Mouse (Mus musculus) CD8-positive naive resting alpha-beta T cell, adult 57 days (primary cell): ENCODE results near the gene Eif5a. TPM values are rescaled to one million over a fixed set of nuclear protein-coding genes. Genes with fewer than 3 reads are reported as not detected.

Source experiments
- total RNA-seq: library from RNA; stranded (reverse); gene quantifications from one replicate; pipeline ENCODE4 v1.2.4, GENCODE M21; 2023

The Eif5a gene
- total RNA-seq: 317 TPM

GRCm38 (mm10) chr11:69921114-69922011 lies at the start of gene Eif5a:
Gene Eif5a (minus strand): TSS chr11:69921958.

GRCm38 (mm10) chr11:69964650-69965270 lies 43.0 kb upstream of the Eif5a start, which contains the start of gene Cldn7:
Gene Cldn7 (plus strand): TSS chr11:69964779.

GRCm38 (mm10) chr11:69948066-69948762 lies 26.5 kb upstream of the Eif5a start, which contains the start of gene Slc2a4:
Gene Slc2a4 (minus strand): TSS chr11:69948188.

GRCm38 (mm10) chr11:69935137-69935879 lies 13.6 kb upstream of the Eif5a start, which contains the start of gene Ybx2:
Gene Ybx2 (plus strand): TSS chr11:69935796.

GRCm38 (mm10) chr11:69913554-69914371 lies 8.0 kb downstream of the Eif5a start, which contains the start of gene Gps2:
Gene Gps2 (plus strand): TSS chr11:69913888.

GRCm38 (mm10) chr11:69900471-69901405 lies 21.0 kb downstream of the Eif5a start, which contains the start of the genes 2810408A11Rik and Neurl4:
Gene 2810408A11Rik (minus strand): TSS chr11:69900987.
Gene Neurl4 (plus strand): TSS chr11:69901072.

GRCm38 (mm10) chr11:69895291-69895690 lies 26.5 kb downstream of the Eif5a start, which contains the start of gene Acap1:
Gene Acap1 (minus strand): TSS chr11:69895539.

GRCm38 (mm10) chr11:69880853-69881603 lies 40.7 kb downstream of the Eif5a start, which contains the start of gene Kctd11:
Gene Kctd11 (minus strand): TSS chr11:69881406.

GRCm38 (mm10) chr11:69877878-69878277 lies 43.9 kb downstream of the Eif5a start, which contains the start of gene Tmem95:
Gene Tmem95 (minus strand): TSS chr11:69878018.

Other genes with a start within 250 kb of the Eif5a start
- gene Eif4a1, start 249.5 kb downstream of the Eif5a start, total RNA-seq: 892 TPM
- gene Senp3, start 239.9 kb downstream of the Eif5a start, total RNA-seq: 129 TPM
- not detected for gene Tnfsf13, start 236.2 kb downstream of the Eif5a start, total RNA-seq
- not detected for gene Tnfsf12, start 226.1 kb downstream of the Eif5a start, total RNA-seq
- gene Tnfsfm13, start 225.9 kb downstream of the Eif5a start, total RNA-seq: not detected
- gene Polr2a, start 163.3 kb downstream of the Eif5a start, total RNA-seq: 188 TPM
- not detected for gene Slc35g3, start 160.0 kb downstream of the Eif5a start, total RNA-seq
- gene Zbtb4, start 156.0 kb downstream of the Eif5a start, total RNA-seq: 52.4 TPM
- 3.1 TPM for gene Chrnb1, start 126.0 kb downstream of the Eif5a start, total RNA-seq
- not detected for gene Fgf11, start 120.1 kb downstream of the Eif5a start, total RNA-seq
- not detected for gene Tmem102, start 116.3 kb downstream of the Eif5a start, total RNA-seq
- gene Gm39566, start 106.7 kb downstream of the Eif5a start, total RNA-seq: not detected
- not detected for gene Spem2, start 103.5 kb downstream of the Eif5a start, total RNA-seq
- gene Spem1, start 99.8 kb downstream of the Eif5a start, total RNA-seq: not detected
- 0.49 TPM for gene Nlgn2, start 84.2 kb downstream of the Eif5a start, total RNA-seq
- gene Tmem256, start 83.4 kb downstream of the Eif5a start, total RNA-seq: 20.8 TPM
- gene Plscr3, start 75.6 kb downstream of the Eif5a start, total RNA-seq: 18.2 TPM
- gene Tnk1, start 63.2 kb downstream of the Eif5a start, total RNA-seq: not detected
- gene Tmem95, start 43.9 kb downstream of the Eif5a start, total RNA-seq: not detected
- gene Kctd11, start 40.6 kb downstream of the Eif5a start, total RNA-seq: 1.0 TPM
- 435 TPM for gene Acap1, start 26.4 kb downstream of the Eif5a start, total RNA-seq
- gene 2810408A11Rik, start 21.0 kb downstream of the Eif5a start, total RNA-seq: 2.8 TPM
- 44.9 TPM for gene Neurl4, start 20.9 kb downstream of the Eif5a start, total RNA-seq
- 145 TPM for gene Gps2, start 8.1 kb downstream of the Eif5a start, total RNA-seq
- not detected for gene Ybx2, start 13.8 kb upstream of the Eif5a start, total RNA-seq
- gene Slc2a4, start 26.2 kb upstream of the Eif5a start, total RNA-seq: not detected
- gene Cldn7, start 42.8 kb upstream of the Eif5a start, total RNA-seq: not detected
- gene Ctdnep1, start 59.2 kb upstream of the Eif5a start, total RNA-seq: 114 TPM
- gene Elp5, start 60.6 kb upstream of the Eif5a start, total RNA-seq: 36.4 TPM
- 172 TPM for gene Gabarap, start 69.2 kb upstream of the Eif5a start, total RNA-seq
- gene Phf23, start 73.8 kb upstream of the Eif5a start, total RNA-seq: 55.3 TPM
- 47.2 TPM for gene Dvl2, start 78.6 kb upstream of the Eif5a start, total RNA-seq
- gene Acadvl, start 93.5 kb upstream of the Eif5a start, total RNA-seq: 46.3 TPM
- 27.8 TPM for gene Dlg4, start 95.0 kb upstream of the Eif5a start, total RNA-seq
- gene Asgr1, start 132.1 kb upstream of the Eif5a start, total RNA-seq: not detected
- gene Asgr2, start 170.7 kb upstream of the Eif5a start, total RNA-seq: not detected
- gene Mgl2, start 208.4 kb upstream of the Eif5a start, total RNA-seq: not detected
- not detected for gene Clec10a, start 234.2 kb upstream of the Eif5a start, total RNA-seq